Mouse (Mus musculus) lung, adult 2 months (tissue): Measurements from ENCODE around the gene Dcaf1. TPM values are rescaled to one million over a fixed set of nuclear protein-coding genes. Genes with fewer than 3 reads are reported as not detected.

ENCODE experiments used
- DNase-seq: peaks from one replicate; pipeline ENCODE4 v3.0.0; 2022
- H3K4me1 ChIP-seq: fragments of 200-500 bp; 2 replicates; pipeline ENCODE4 v1.6.1; 2011; ENCODE audit warnings: low read length; ENCODE audit not compliant: control insufficient read depth, insufficient read depth
- H3K4me3 ChIP-seq: fragments of 200-500 bp; replicated peaks from 2 replicates; pipeline ENCODE3; 2011; ENCODE audit warnings: low read depth, mild to moderate bottlenecking, control low read depth, low read length; ENCODE audit errors: extremely low read depth
- CTCF ChIP-seq: fragments of 200-500 bp; IDR thresholded peaks from 2 replicates; pipeline ENCODE4 v1.5.1; 2011; ENCODE audit warnings: mild to moderate bottlenecking, low read length, control low read depth; ENCODE audit not compliant: insufficient read depth
- POLR2A ChIP-seq: fragments of 200-500 bp; IDR thresholded peaks from 2 replicates; pipeline ENCODE4 v1.6.1; 2011; ENCODE audit warnings: low read depth, mild to moderate bottlenecking, control low read depth, low read length, borderline replicate concordance; ENCODE audit errors: extremely low read depth
- WGBS: fragments of 180-500 bp; shearing (Covaris S2); methylation state at CpG from one replicate; pipeline ENCODE4 v1.1.7; 2018; 5-methylcytosine and 5-hydroxymethylcytosine counted together
- polyA plus RNA-seq: library from polyadenylated mRNA; depleted of rRNA; stranded (reverse); fragments of >200 nt; gene quantifications from 2 replicates; pipeline ENCODE4 v1.2.3, GENCODE M21; 2012

The Dcaf1 gene
- polyA plus RNA-seq, 1 experiment, result 13.5 TPM

GRCm38 (mm10) chr9:106790831-106791230 lies 30.8 kb upstream of the Dcaf1 start:
- H3K4me3 ChIP-seq, result no peak overlapping the region
- WGBS, result 56% methylated on average over 6 of the region's 6 CpGs
- TF ChIP-seq POLR2A, result no peak
- no peak for TF ChIP-seq CTCF
- DNase-seq, result no peak
- peaks cover 5% of the 10 kb centered on the region; the same call in 1 of the 2 replicates for H3K4me1 ChIP-seq

DNA sequence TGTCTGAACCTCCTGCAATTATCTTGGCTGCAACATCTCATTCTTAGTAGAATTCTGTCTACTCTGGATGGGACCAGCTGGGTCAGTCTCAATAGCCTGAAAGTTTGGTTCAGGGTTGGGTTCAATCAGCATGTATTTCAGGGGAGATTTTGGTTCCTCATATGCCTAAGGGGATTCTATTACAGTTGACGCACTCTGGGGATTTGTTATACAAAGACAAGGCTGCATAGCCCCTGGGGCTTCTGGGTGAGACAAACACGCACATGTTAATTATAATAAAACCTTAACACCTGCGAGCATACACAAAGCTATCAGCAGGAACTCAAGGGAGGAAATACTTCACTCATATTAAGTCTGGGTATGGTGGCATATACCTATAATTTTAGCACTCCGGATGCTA lies 15.2 kb upstream of the Dcaf1 start:
- 83% methylated on average over 4 of the region's 4 CpGs for WGBS
- no peaks in the 10 kb centered on the region for H3K4me1 ChIP-seq
- no peak for DNase-seq
- no peak for TF ChIP-seq CTCF
- no peak for TF ChIP-seq POLR2A
- H3K4me3 ChIP-seq, result no peak overlapping the region

DNA sequence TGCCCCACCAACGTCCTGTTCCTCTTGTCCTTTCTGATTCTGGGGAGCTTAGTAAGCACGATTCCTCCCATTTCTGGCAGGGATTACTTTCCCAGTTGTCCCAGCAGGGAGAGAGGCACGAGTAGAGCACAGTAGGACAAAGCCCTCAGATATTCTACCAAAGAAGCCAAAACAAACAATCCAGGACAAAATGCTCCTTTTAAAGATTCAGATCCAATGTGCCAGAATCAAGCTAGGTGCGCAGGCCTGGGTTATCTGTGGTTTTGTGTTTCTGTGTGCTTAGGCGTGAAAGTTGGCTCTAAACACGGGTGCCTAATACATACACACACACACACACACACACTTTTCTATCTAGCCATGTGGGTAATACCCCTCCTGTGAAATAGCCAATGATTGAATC lies 3.5 kb upstream of the Dcaf1 start:
- no peak for TF ChIP-seq POLR2A
- no peak for TF ChIP-seq CTCF
- no peak for DNase-seq
- Histone ChIP-seq H3K4me1 (0 out of 2 replicates have a peak, but pooled peaks cover 3% of the 10 kb centered on the region), H3K4me3 (no peak overlapping the region)
- 69% methylated on average over 6 of the region's 6 CpGs for WGBS

- WGBS, result 97% methylated on average over 1 of the region's 1 CpGs
- no peak overlapping the region for H3K4me3 ChIP-seq
- TF ChIP-seq CTCF (no peak), POLR2A (no peak)
- DNase-seq, result no peak
- 0 out of 2 replicates have a peak, but pooled peaks cover 3% of the 10 kb centered on the region for H3K4me1 ChIP-seq
These were observed 2.5 kb upstream of the Dcaf1 start for GRCm38 (mm10) chr9:106819201-106819600.

DNA sequence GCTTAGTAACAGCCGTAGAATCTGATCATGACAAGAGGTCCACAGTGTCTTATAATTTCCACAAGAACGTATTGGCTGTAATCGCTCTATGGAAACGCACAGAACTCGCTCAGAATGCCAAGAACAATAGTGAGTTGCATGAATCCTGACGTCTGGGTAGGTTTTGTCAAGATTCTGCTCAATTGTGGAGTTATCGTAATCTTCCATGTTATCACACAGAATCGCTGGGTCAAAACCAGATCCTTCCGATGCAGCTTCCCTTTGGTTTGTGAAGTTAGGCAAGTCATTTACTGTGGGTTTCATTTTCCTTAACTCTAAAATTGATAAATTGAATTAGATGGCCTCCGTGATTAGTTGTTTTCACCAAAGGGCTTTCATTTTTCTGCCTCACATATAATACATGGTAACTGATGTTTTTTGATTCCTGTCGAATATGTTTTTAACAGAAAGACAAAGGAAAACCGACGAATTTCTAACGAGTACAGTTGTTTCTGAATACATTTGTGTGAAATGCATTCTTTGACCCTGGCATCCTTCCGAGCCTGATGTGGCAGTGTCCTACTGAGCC lies 540 bp upstream of the Dcaf1 start:
- Histone ChIP-seq H3K4me1 (peaks cover 3% of the 10 kb centered on the region; the same call in 1 of the 2 replicates), H3K4me3 (peak overlapping the region; percentile 75)
- WGBS, result 36% methylated on average over 15 of the region's 15 CpGs
- no peak for DNase-seq
- TF ChIP-seq CTCF, result no peak
- TF ChIP-seq POLR2A, result no peak

DNA sequence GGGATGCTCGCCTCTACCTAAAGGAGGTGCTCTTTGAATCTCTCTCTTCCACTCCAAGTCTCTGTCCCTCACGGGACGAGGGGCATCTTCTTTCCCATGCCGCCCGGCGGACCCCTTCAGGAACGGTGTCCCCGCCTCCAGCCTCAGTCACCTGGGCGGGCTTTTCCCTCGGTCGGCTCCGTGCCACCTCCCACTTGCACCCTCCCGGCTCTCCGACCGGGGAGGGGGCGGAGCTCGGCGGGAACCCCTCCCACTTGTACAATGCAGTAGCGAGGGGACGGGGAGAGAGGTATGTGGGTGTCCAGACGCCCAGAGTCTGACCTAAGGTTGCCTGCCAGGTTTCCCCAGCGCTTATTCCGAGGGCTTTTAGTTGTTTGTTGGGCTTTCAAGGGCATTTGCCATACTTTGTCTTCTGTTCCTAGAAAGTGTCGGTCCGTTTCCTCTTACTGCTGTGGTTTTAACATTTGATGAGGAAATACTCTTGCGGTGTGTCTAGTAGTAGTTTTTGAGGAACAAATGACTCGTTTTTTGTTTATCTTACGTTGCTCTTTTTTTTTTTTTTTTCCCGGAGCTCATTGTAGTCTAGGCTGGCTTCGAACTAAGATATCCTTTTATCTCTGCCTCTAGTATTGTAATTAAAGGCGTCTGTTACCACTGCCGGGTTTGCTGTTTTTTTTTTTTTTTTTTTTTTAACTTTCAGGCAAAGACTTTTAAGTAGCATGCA lies 869 bp downstream of the Dcaf1 start:
- no peak for TF ChIP-seq CTCF
- no peak; the same call in 1 of the 2 replicates for TF ChIP-seq POLR2A
- WGBS, result under 1% methylated on average over 32 of the region's 32 CpGs
- peaks cover 3% of the 10 kb centered on the region; the same call in 1 of the 2 replicates for H3K4me1 ChIP-seq
- peak overlapping the region; percentile 71 for H3K4me3 ChIP-seq
- DNase-seq, result peak; percentile 86

DNA sequence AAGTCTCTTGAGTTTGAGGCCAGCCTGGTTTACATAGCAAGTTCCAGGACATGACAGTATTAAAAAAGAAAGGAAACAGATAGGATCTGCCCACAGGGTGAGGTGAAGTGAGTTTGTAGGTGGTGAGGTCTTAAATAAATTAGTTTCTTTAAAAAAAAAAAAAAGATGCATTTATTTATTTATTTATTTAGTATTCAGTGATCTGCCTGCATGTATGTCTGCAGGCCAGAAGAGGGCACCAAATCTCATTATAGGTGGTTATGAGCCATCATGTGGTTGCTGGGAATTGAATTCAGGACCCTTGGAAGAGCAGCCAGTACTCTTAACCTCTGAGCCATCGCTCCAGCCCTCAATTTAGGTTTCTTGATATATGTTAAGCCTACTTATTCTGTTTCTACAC lies 18.9 kb downstream of the Dcaf1 start:
- H3K4me1 ChIP-seq, result no peaks in the 10 kb centered on the region
- no peak overlapping the region for H3K4me3 ChIP-seq
- WGBS, result 100% methylated on average over 1 of the region's 1 CpGs
- TF ChIP-seq CTCF (no peak), POLR2A (no peak)
- DNase-seq, result no peak

- WGBS, result 93% methylated on average over 6 of the region's 6 CpGs
- no peak for DNase-seq
- Histone ChIP-seq H3K4me1 (no peaks in the 10 kb centered on the region), H3K4me3 (no peak overlapping the region)
- TF ChIP-seq CTCF (no peak), POLR2A (no peak)
These were observed 21.1 kb downstream of the Dcaf1 start for GRCm38 (mm10) chr9:106842800-106843199.

GRCm38 (mm10) chr9:106856664-106857063 lies 35.0 kb downstream of the Dcaf1 start:
- WGBS, result 70% methylated on average over 3 of the region's 3 CpGs
- no peak for DNase-seq
- no peaks in the 10 kb centered on the region for H3K4me1 ChIP-seq
- TF ChIP-seq POLR2A, result no peak
- no peak for TF ChIP-seq CTCF
- no peak overlapping the region for H3K4me3 ChIP-seq

DNA sequence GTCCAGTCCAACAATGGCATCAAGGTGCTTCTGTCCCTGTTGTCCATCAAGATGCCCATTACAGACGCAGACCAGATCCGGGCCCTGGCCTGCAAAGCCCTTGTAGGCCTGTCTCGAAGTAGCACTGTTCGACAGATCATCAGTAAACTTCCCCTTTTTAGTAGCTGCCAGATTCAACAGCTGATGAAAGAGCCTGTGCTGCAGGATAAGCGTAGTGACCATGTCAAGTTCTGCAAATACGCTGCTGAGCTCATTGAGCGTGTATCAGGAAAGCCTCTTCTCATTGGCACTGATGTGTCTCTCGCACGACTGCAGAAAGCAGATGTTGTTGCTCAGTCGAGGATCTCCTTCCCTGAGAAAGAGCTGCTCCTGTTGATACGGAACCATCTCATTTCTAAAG lies 36.4 kb downstream of the Dcaf1 start:
- Histone ChIP-seq H3K4me3 (no peak overlapping the region), H3K4me1 (no peaks in the 10 kb centered on the region)
- DNase-seq, result no peak
- WGBS, result 89% methylated on average over 11 of the region's 11 CpGs
- TF ChIP-seq POLR2A (no peak), CTCF (no peak)
